7 mouse cellular contexts compared by ENCODE assay signal in the genomic region with DNA sequence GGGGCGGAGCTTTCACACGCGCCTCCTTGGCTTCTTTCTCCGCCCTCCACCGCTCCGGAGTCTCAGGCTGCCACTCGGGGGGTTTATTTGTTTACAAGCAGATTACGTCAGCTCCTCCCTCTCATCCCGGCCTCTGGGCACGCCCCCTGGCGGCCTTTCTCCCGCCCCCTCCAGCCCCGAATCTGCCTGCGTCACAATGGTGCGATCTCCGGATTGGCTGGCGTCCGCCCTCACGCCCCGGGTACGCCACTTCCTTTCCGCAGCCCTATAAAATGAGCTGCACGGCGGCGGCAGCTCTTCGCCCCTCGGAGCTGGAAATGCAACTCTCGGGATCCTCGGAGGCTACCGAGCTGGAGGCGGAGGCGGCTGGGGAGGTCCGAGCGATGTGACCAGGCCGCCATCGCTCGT. TPM values are rescaled to one million over a fixed set of nuclear protein-coding genes. Genes with fewer than 3 reads are reported as not detected.
DNase-seq lines count a peak whose midpoint lies in the region; ATAC-seq and TF ChIP-seq lines count a peak whose summit lies in the region.

Gene Btg1, plus strand, starts transcription at position 298 of the 408 bp plus-strand sequence.

- DNase-seq in adrenal gland, postnatal 10 days, result peak; percentile 100
- peak; percentile 100 for DNase-seq in embryonic facial prominence, embryonic 10.5 days (ENCODE audit: low spot score)
- DNase-seq in gonadal fat pad, adult 2 months (ENCODE audit: low read depth), result peak; percentile 80
- peak; percentile 100 for DNase-seq in left cerebral cortex, postnatal 4 days

- no peaks in the 10 kb centered on the region for H3K9me3 ChIP-seq in embryonic facial prominence, embryonic 10.5 days
- no peaks in the 10 kb centered on the region for H3K9me3 ChIP-seq in intestine, postnatal 0 days (ENCODE audit: control insufficient read depth)
- H3K9me3 ChIP-seq in midbrain, embryonic 12.5 days, result no peaks in the 10 kb centered on the region

- H3K9ac ChIP-seq in intestine, postnatal 0 days (ENCODE audit: low read depth, low read length), result peak within 1 kb of the TSS; percentile 99
- peak within 1 kb of the TSS; percentile 100 for H3K9ac ChIP-seq in midbrain, embryonic 12.5 days (replicated peaks)

- H3K4me3 ChIP-seq in embryonic facial prominence, embryonic 10.5 days, result peak within 1 kb of the TSS; percentile 98
- peak within 1 kb of the TSS; percentile 100 for H3K4me3 ChIP-seq in intestine, postnatal 0 days (ENCODE audit: low read depth, low read length)
- peak within 1 kb of the TSS; percentile 90 for H3K4me3 ChIP-seq in midbrain, embryonic 12.5 days
- peak within 1 kb of the TSS; percentile 97 for H3K4me3 ChIP-seq in small intestine, adult 2 months (ENCODE audit: low read depth, low read length)

- H3K4me1 ChIP-seq in embryonic facial prominence, embryonic 10.5 days, result peaks cover 24% of the 10 kb centered on the region
- no peaks in the 10 kb centered on the region for H3K4me1 ChIP-seq in intestine, postnatal 0 days (replicated peaks; ENCODE audit: control insufficient read depth, insufficient read depth, low read length)
- peaks cover 23% of the 10 kb centered on the region for H3K4me1 ChIP-seq in midbrain, embryonic 12.5 days
- H3K4me1 ChIP-seq in small intestine, adult 2 months (ENCODE audit: control insufficient read depth, insufficient read depth, insufficient read length, low read length), result peaks cover 2% of the 10 kb centered on the region; the same call in 1 of the 2 replicates

- intact Hi-C loops in left cerebral cortex, postnatal 4 days (cut with DNase I), result loop anchor here (5.0 kb wide), 1 partner anchor 696 kb away; no protein-coding TSS in a partner anchor

- TF ChIP-seq CTCF in intestine, postnatal 0 days (IDR thresholded peaks at IDR 0.05; ENCODE audit: low read depth), result peak; percentile 58
- peak; percentile 29; the same call in 1 of the 2 replicates for TF ChIP-seq CTCF in small intestine, adult 2 months (IDR thresholded peaks at IDR 0.05; ENCODE audit: extremely low read depth, insufficient read length, insufficient replicate concordance, low read depth, low read length)

- H3K27ac ChIP-seq in embryonic facial prominence, embryonic 10.5 days (replicated peaks), result peak within 1 kb of the TSS; percentile 98
- H3K27ac ChIP-seq in intestine, postnatal 0 days (ENCODE audit: low read depth, low read length), result peak within 1 kb of the TSS; percentile 93
- peak within 1 kb of the TSS; percentile 95 for H3K27ac ChIP-seq in midbrain, embryonic 12.5 days (replicated peaks)
- peak within 1 kb of the TSS; percentile 92 for H3K27ac ChIP-seq in small intestine, adult 2 months (ENCODE audit: insufficient read depth, low read depth, low read length)

- ATAC-seq in intestine, postnatal 0 days, result peak; percentile 96
- ATAC-seq in midbrain, embryonic 12.5 days (ENCODE audit: low FRiP score, low read depth), result peak; percentile 97

- H3K4me2 ChIP-seq in intestine, postnatal 0 days (replicated peaks; ENCODE audit: low read depth), result peak within 1 kb of the TSS; percentile 71
- peak within 1 kb of the TSS; percentile 54 for H3K4me2 ChIP-seq in midbrain, embryonic 12.5 days (replicated peaks)

- H3K27me3 ChIP-seq in embryonic facial prominence, embryonic 10.5 days (replicated peaks; ENCODE audit: low read depth, poor library complexity, severe bottlenecking), result no peaks in the 10 kb centered on the region
- H3K27me3 ChIP-seq in intestine, postnatal 0 days (replicated peaks; ENCODE audit: control insufficient read depth, insufficient read depth, low read length), result no peaks in the 10 kb centered on the region
- no peaks in the 10 kb centered on the region for H3K27me3 ChIP-seq in midbrain, embryonic 12.5 days
- no peaks in the 10 kb centered on the region for H3K27me3 ChIP-seq in small intestine, adult 2 months (ENCODE audit: control insufficient read depth, insufficient read depth, low read length)

- peak; percentile 99 for TF ChIP-seq POLR2A in small intestine, adult 2 months (IDR thresholded peaks at IDR 0.05; ENCODE audit: low read depth, low read length)

- H3K36me3 ChIP-seq in embryonic facial prominence, embryonic 10.5 days (replicated peaks), result peaks cover 20% of the 10 kb centered on the region
- H3K36me3 ChIP-seq in intestine, postnatal 0 days (ENCODE audit: control insufficient read depth, insufficient read depth), result no peaks in the 10 kb centered on the region; the same call in 1 of the 2 replicates
- H3K36me3 ChIP-seq in midbrain, embryonic 12.5 days, result peaks cover 10% of the 10 kb centered on the region
- H3K36me3 ChIP-seq in small intestine, adult 2 months (ENCODE audit: control insufficient read depth, insufficient read depth, low read length), result peaks cover 19% of the 10 kb centered on the region

- WGBS in embryonic facial prominence, embryonic 10.5 days, result 0% methylated on average over 37 of the region's 37 CpGs
- under 1% methylated on average over 36 of the region's 37 CpGs for WGBS in intestine, postnatal 0 days
- under 1% methylated on average over 35 of the region's 37 CpGs for WGBS in midbrain, embryonic 12.5 days
- 1% methylated on average over 37 of the region's 37 CpGs for WGBS in small intestine, adult 2 months

RNA-seq across cellular contexts. Expression of gene Btg1, which starts in this region (rescaled TPM):
- 100 to 1,000 TPM; 107 to 168 TPM for total RNA-seq in adrenal gland, postnatal 10 days (2021)
- polyA plus RNA-seq in embryonic facial prominence, embryonic 10.5 days (2016; fragmentation: Nextera tagmentation; extraction: Ambion mirVana), result 23.2 and 29.7 TPM in 2 replicates
- polyA plus RNA-seq in gonadal fat pad, adult 2 months (2012; rRNA removed), result 35.1 and 59.4 TPM in 2 replicates
- 29.5 and 30.1 TPM in 2 replicates for polyA plus RNA-seq in intestine, postnatal 0 days (2015; fragmentation: Nextera tagmentation; extraction: Ambion mirVana)
- 10 to 100 TPM; 46.8 to 48.7 TPM for total RNA-seq in left cerebral cortex, postnatal 4 days (2021)
- polyA plus RNA-seq in midbrain, embryonic 12.5 days (2016; fragmentation: Nextera tagmentation; extraction: Ambion mirVana), result 55.8 and 63.5 TPM in 2 replicates
- 8.3 and 32.7 TPM in 2 replicates for polyA plus RNA-seq in small intestine, adult 2 months (2012; rRNA removed)

Comparison
In these comparisons a context has a peak if more than half of its experiments do, and no peak if none do; other contexts are left out.
1. Peak in every context shown above with its lines: DNase-seq, ATAC-seq, H3K4me3 ChIP-seq and H3K27ac ChIP-seq.